Mouse (Mus musculus) liver, embryonic 14.5 days (tissue): ENCODE measurements around the gene Zfp800. TPM values are rescaled to one million over a fixed set of nuclear protein-coding genes. Genes with fewer than 3 reads are reported as not detected.

Experiments used
- ATAC-seq: fragments of 200-750 bp; cut with Nextera tagmentation; 2 replicates; pipeline ENCODE4 v1.8.0; 2017; ENCODE audit warnings: moderate number of reproducible peaks, mild to moderate bottlenecking, moderate library complexity; ENCODE audit not compliant: insufficient read depth
- DNase-seq, 3 experiments: peaks; one replicate each; pipeline ENCODE4 v3.0.0-alpha.2; 2012 to 2013; ENCODE audit warnings: low read depth in 3 of 3, low spot score in 3 of 3
- H3K27ac ChIP-seq: fragments of 300-500 bp; sonication (generic); 2 replicates; pipeline ENCODE4 v1.5.1; 2014; ENCODE audit warnings: moderate library complexity, mild to moderate bottlenecking, control low read depth, inconsistent platforms
- H3K27me3 ChIP-seq: fragments of 300-500 bp; sonication (generic); 2 replicates; pipeline ENCODE4 v1.6.1; 2014; ENCODE audit warnings: mild to moderate bottlenecking, low read length, moderate library complexity; ENCODE audit not compliant: control insufficient read depth, insufficient read depth
- H3K36me3 ChIP-seq: fragments of 300-500 bp; sonication (generic); replicated peaks from 2 replicates; pipeline ENCODE4 v1.6.1; 2014; ENCODE audit warnings: low read depth; ENCODE audit not compliant: control insufficient read depth, insufficient read depth
- H3K4me1 ChIP-seq, 2 experiments: fragments of 200-500 bp in 1 of 2; fragments of 300-500 bp in 1 of 2; sonication (generic) in 1 of 2; replicated peaks; 2 replicates each; pipeline ENCODE4 v1.6.1; 2012 to 2014; ENCODE audit warnings: antibody characterized with exemption in 1 of 2, inconsistent platforms in 1 of 2, low read length in 1 of 2; ENCODE audit not compliant: control insufficient read depth in 2 of 2, insufficient read depth in 2 of 2
- H3K4me2 ChIP-seq: fragments of 300-500 bp; sonication (generic); 2 replicates; pipeline ENCODE4 v1.6.1; 2014; ENCODE audit warnings: low read depth, mild to moderate bottlenecking, control low read depth, moderate library complexity
- H3K4me3 ChIP-seq, 2 experiments: fragments of 200-500 bp in 1 of 2; fragments of 300-500 bp in 1 of 2; sonication (generic) in 1 of 2; 2 replicates each; pipeline ENCODE4 v1.5.1; 2012 to 2014; ENCODE audit warnings: low read depth in 2 of 2, low read length in 2 of 2, mild to moderate bottlenecking in 2 of 2, control low read depth in 1 of 2, inconsistent platforms in 1 of 2, moderate library complexity in 1 of 2; ENCODE audit not compliant: insufficient read depth in 1 of 2
- H3K9ac ChIP-seq: fragments of 300-500 bp; sonication (generic); replicated peaks from 2 replicates; pipeline ENCODE4 v1.6.1; 2014; ENCODE audit warnings: mild to moderate bottlenecking, control low read depth, moderate library complexity
- H3K9me3 ChIP-seq: fragments of 300-500 bp; sonication (generic); 2 replicates; pipeline ENCODE4 v1.6.1; 2016; ENCODE audit warnings: low read length, mixed read lengths; ENCODE audit not compliant: control insufficient read depth
- CTCF ChIP-seq: IDR thresholded peaks from 2 replicates; pipeline ENCODE4 v1.5.1; 2016; ENCODE audit warnings: antibody characterized with exemption, low read depth, control low read depth
- EP300 ChIP-seq: IDR thresholded peaks from 2 replicates; pipeline ENCODE4 v1.6.1; 2016; ENCODE audit warnings: antibody characterized with exemption, low read depth
- WGBS: fragments of 180-500 bp; shearing (Covaris S2); extraction: QIAGEN DNeasy Blood & Tissue Kit; methylation state at CpG from one replicate; pipeline ENCODE4 v1.1.7; 2014; ENCODE audit not compliant: insufficient replicate concordance; 5-methylcytosine and 5-hydroxymethylcytosine counted together
- polyA plus RNA-seq, 2 experiments: library from polyadenylated mRNA; depleted of rRNA in 1 of 2; stranded (reverse) in 1 of 2; unstranded in 1 of 2; fragments of >200 nt; fragmentation: Nextera tagmentation in 1 of 2; extraction: Ambion mirVana in 1 of 2; gene quantifications; 2 replicates each; pipeline versions ENCODE4 v1.2.1 to v1.2.3; 2012 to 2014

Gene Zfp800
- polyA plus RNA-seq, 2 experiments = 9.6 to 24.1 TPM

GRCm38 (mm10) chr6:28422651-28423290 is 25.0 kb upstream of the Zfp800 start:
- peak overlapping the region in 1 of 2 experiments; percentile 96; a peak in 3 of 4 replicates for H3K4me3 ChIP-seq
- peak overlapping the region; percentile 62 for H3K27ac ChIP-seq
- WGBS = 60% methylated on average over 15 of the region's 15 CpGs
- peaks cover 36% of the 10 kb centered on the region for H3K36me3 ChIP-seq
- TF ChIP-seq EP300 (no peak), CTCF (no peak)
- ATAC-seq (no peak), DNase-seq (no peak)
- no peaks in the 10 kb centered on the region for H3K9me3 ChIP-seq
- no peaks in the 10 kb centered on the region for H3K27me3 ChIP-seq
- peak overlapping the region; percentile 99 for H3K9ac ChIP-seq
- H3K4me2 ChIP-seq = peak overlapping the region; percentile 85
- peaks cover 27 to 28% of the 10 kb centered on the region in 2 experiments for H3K4me1 ChIP-seq

- peak; percentile 85 for ATAC-seq
- DNase-seq = peak; percentile 91 to 97 (median 96)
- peaks cover 27 to 28% of the 10 kb centered on the region in 2 experiments for H3K4me1 ChIP-seq
- peak overlapping the region; percentile 87 for H3K4me2 ChIP-seq
- peaks cover 36% of the 10 kb centered on the region for H3K36me3 ChIP-seq
- no peaks in the 10 kb centered on the region for H3K27me3 ChIP-seq
- WGBS = under 1% methylated on average over 27 of the region's 27 CpGs
- no peak for TF ChIP-seq EP300
- peak; percentile 96 for TF ChIP-seq CTCF
- peak overlapping the region; percentile 75 to 76 for H3K4me3 ChIP-seq
- H3K9ac ChIP-seq = peak overlapping the region; percentile 82
- H3K9me3 ChIP-seq = no peaks in the 10 kb centered on the region
- H3K27ac ChIP-seq = peak overlapping the region; percentile 81
Measured at GRCm38 (mm10) chr6:28421469-28422000, 23.7 kb upstream of the Zfp800 start.

DNA sequence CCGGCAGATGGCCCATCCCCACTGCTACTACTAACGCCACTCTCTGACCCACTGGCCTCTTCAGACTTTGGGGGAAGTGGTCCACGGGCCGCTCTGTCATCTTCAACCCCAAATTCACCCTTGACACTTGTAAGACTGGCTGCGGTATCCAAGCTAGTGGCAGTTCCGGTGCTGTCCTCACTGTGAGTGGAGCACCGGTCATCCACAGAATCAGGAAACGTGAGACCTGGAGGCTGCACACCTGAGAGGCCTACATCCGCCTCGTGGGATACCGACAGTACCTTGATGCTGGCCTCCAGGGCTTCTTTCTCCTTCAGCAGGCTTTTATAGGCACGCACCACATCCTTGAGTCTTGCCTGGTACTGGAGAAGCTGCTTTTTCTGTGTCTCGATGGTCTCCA is 23.1 kb upstream of the Zfp800 start:
- H3K27ac ChIP-seq = peak overlapping the region; percentile 81
- peak overlapping the region; percentile 82 for H3K9ac ChIP-seq
- no peak for DNase-seq
- H3K27me3 ChIP-seq = no peaks in the 10 kb centered on the region
- no peak for ATAC-seq
- no peaks in the 10 kb centered on the region for H3K9me3 ChIP-seq
- TF ChIP-seq CTCF (no peak), EP300 (no peak)
- peak overlapping the region; percentile 87 for H3K4me2 ChIP-seq
- H3K4me1 ChIP-seq = peaks cover 27 to 28% of the 10 kb centered on the region in 2 experiments
- 22% methylated on average over 13 of the region's 13 CpGs for WGBS
- H3K36me3 ChIP-seq = peaks cover 30% of the 10 kb centered on the region
- H3K4me3 ChIP-seq = peak overlapping the region; percentile 75 to 76

DNA sequence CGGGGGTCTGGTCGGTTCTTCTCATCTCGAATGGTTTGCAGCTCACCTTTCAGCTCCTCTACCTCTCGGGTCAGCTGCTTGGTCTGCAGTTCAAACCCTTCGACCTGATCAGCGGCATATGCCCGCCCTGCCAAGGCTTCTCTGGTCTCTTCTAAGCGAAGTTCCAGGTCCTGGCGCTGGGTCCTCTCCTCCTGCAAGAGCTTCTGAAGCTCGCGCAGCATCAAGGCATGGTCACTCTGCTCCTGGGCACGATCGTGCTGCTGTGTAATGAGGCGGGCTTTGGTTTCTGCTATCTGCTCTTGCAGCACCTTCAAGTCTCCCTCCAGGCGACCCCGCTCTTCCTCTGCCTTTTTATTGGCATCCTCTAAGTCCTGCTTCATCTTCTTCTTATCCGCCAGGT is 22.6 kb upstream of the Zfp800 start:
- Histone ChIP-seq H3K27me3 (no peaks in the 10 kb centered on the region), H3K4me2 (peak overlapping the region; percentile 87), H3K27ac (no peak overlapping the region), H3K4me1 (peaks cover 23 to 28% of the 10 kb centered on the region in 2 experiments), H3K36me3 (peaks cover 25% of the 10 kb centered on the region), H3K9me3 (no peaks in the 10 kb centered on the region), H3K9ac (peak overlapping the region; percentile 82), H3K4me3 (peak overlapping the region; percentile 75 to 76)
- ATAC-seq (no peak), DNase-seq (no peak)
- WGBS = 68% methylated on average over 17 of the region's 17 CpGs
- TF ChIP-seq EP300 = no peak
- no peak for TF ChIP-seq CTCF

GRCm38 (mm10) chr6:28419673-28420072 is 21.9 kb upstream of the Zfp800 start:
- Histone ChIP-seq H3K4me3 (no peak overlapping the region), H3K9ac (peak overlapping the region; percentile 23), H3K27me3 (no peaks in the 10 kb centered on the region), H3K9me3 (no peaks in the 10 kb centered on the region), H3K27ac (no peak overlapping the region), H3K36me3 (peaks cover 21% of the 10 kb centered on the region), H3K4me2 (peak overlapping the region; percentile 87), H3K4me1 (peaks cover 20 to 25% of the 10 kb centered on the region in 2 experiments)
- WGBS = 68% methylated on average over 2 of the region's 2 CpGs
- TF ChIP-seq EP300 (no peak), CTCF (no peak)
- ATAC-seq (no peak), DNase-seq (no peak)
